Mouse (Mus musculus) myocyte (in vitro differentiated cells): Measurements from ENCODE around the gene Gm7534.

Source experiments
- CEBPB ChIP-seq: IDR thresholded peaks from 2 replicates; pipeline ENCODE4 v1.6.1; 2011; ENCODE audit warnings: mild to moderate bottlenecking, moderate library complexity; ENCODE audit not compliant: poor library complexity, insufficient read depth, severe bottlenecking
- MAX ChIP-seq: IDR thresholded peaks from one replicate; pipeline ENCODE4 v1.6.1; 2011; ENCODE audit warnings: low read depth, mild to moderate bottlenecking, control low read depth
- POLR2A ChIP-seq: IDR thresholded peaks from one replicate; pipeline ENCODE4 v1.6.1; 2011; ENCODE audit warnings: low read depth, mild to moderate bottlenecking, control low read depth, moderate library complexity; ENCODE audit not compliant: insufficient read length
- REST ChIP-seq: IDR thresholded peaks from one replicate; pipeline ENCODE4 v1.6.1; 2011; ENCODE audit warnings: mild to moderate bottlenecking, control low read depth, moderate library complexity; ENCODE audit not compliant: insufficient read depth, insufficient read length
- SRF ChIP-seq: IDR thresholded peaks from one replicate; pipeline ENCODE4 v1.6.1; 2011; ENCODE audit warnings: low read depth; ENCODE audit not compliant: control insufficient read depth, insufficient read length
- USF1 ChIP-seq: IDR thresholded peaks from one replicate; pipeline ENCODE4 v1.6.1; 2011; ENCODE audit warnings: low read depth, mild to moderate bottlenecking, control low read depth, moderate library complexity

DNA sequence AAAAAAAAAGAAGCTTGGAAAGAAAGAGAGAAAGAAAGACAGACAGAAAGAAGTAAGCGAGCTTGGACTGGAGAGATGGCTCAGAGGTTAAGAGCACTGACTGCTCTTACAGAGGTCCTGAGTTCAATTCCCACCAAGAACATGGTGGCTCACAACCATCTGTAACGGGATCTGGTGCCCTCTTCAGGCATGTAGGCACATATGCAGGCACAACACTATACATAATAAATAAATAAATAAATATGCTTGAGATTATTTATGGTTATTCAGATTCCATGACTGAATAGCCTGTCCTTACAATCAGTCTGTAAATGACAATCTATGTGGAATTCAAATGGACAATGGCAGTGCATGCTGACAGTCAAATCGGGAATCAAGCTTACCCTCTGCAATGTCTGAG, 35.9 kb downstream of the Gm7534 start:
- no peak for TF ChIP-seq MAX
- no peak for TF ChIP-seq POLR2A
- TF ChIP-seq SRF = no peak
- no peak for TF ChIP-seq USF1
- no peak for TF ChIP-seq CEBPB
- TF ChIP-seq REST = no peak
